Mouse (Mus musculus) myocyte (in vitro differentiated cells): ENCODE measurements around the gene Pla2g15.

Experiments
- CEBPB ChIP-seq: IDR thresholded peaks from 2 replicates; pipeline ENCODE4 v1.6.1; 2011; ENCODE audit warnings: mild to moderate bottlenecking, moderate library complexity; ENCODE audit not compliant: poor library complexity, insufficient read depth, severe bottlenecking
- E2F4 ChIP-seq: IDR thresholded peaks from one replicate; pipeline ENCODE4 v1.6.1; 2011; ENCODE audit warnings: mild to moderate bottlenecking, control low read depth, moderate library complexity; ENCODE audit not compliant: insufficient read depth
- MAX ChIP-seq: IDR thresholded peaks from one replicate; pipeline ENCODE4 v1.6.1; 2011; ENCODE audit warnings: low read depth, mild to moderate bottlenecking, control low read depth
- MYOD1 ChIP-seq, 3 experiments: IDR thresholded peaks; one replicate each; pipeline ENCODE4 v1.6.1; 2011; ENCODE audit warnings: control low read depth in 2 of 3, low read depth in 2 of 3, mild to moderate bottlenecking in 2 of 3, moderate library complexity in 1 of 3; ENCODE audit not compliant: insufficient read length in 2 of 3, control insufficient read depth in 1 of 3
- MYOG ChIP-seq, 3 experiments: IDR thresholded peaks; one replicate each; pipeline ENCODE4 v1.6.1; 2011; ENCODE audit warnings: control low read depth in 2 of 3, low read depth in 2 of 3, mild to moderate bottlenecking in 2 of 3; ENCODE audit not compliant: insufficient read length in 2 of 3, control insufficient read depth in 1 of 3, insufficient read depth in 1 of 3
- POLR2A ChIP-seq: IDR thresholded peaks from one replicate; pipeline ENCODE4 v1.6.1; 2011; ENCODE audit warnings: low read depth, mild to moderate bottlenecking, control low read depth, moderate library complexity; ENCODE audit not compliant: insufficient read length
- POLR2AphosphoS2 ChIP-seq: IDR thresholded peaks from one replicate; pipeline ENCODE4 v1.6.1; 2011; ENCODE audit warnings: low read depth, control low read depth; ENCODE audit not compliant: insufficient read length
- REST ChIP-seq: IDR thresholded peaks from one replicate; pipeline ENCODE4 v1.6.1; 2011; ENCODE audit warnings: mild to moderate bottlenecking, control low read depth, moderate library complexity; ENCODE audit not compliant: insufficient read depth, insufficient read length
- SRF ChIP-seq: IDR thresholded peaks from one replicate; pipeline ENCODE4 v1.6.1; 2011; ENCODE audit warnings: low read depth; ENCODE audit not compliant: control insufficient read depth, insufficient read length
- TCF12 ChIP-seq: IDR thresholded peaks from one replicate; pipeline ENCODE4 v1.6.1; 2011; ENCODE audit warnings: mild to moderate bottlenecking, control low read depth; ENCODE audit not compliant: poor library complexity, insufficient read depth, severe bottlenecking
- TCF3 ChIP-seq: IDR thresholded peaks from one replicate; pipeline ENCODE4 v1.6.1; 2011; ENCODE audit warnings: low read depth, control low read depth; ENCODE audit not compliant: insufficient read length
- USF1 ChIP-seq: IDR thresholded peaks from one replicate; pipeline ENCODE4 v1.6.1; 2011; ENCODE audit warnings: low read depth, mild to moderate bottlenecking, control low read depth, moderate library complexity

GRCm38 (mm10) chr8:106146014-106146413 lies 4.2 kb upstream of the Pla2g15 start:
- TF ChIP-seq POLR2A, result no peak
- no peak for TF ChIP-seq POLR2AphosphoS2
- no peak for TF ChIP-seq TCF3
- TF ChIP-seq REST, result no peak
- TF ChIP-seq MAX, result no peak
- no peak for TF ChIP-seq E2F4
- TF ChIP-seq TCF12, result no peak
- no peak for TF ChIP-seq USF1
- no peak for TF ChIP-seq MYOD1 (IDR thresholded peaks at IDR 0.05; ENCODE audit: control insufficient read depth in 1 of 3, insufficient read length in 2 of 3, low read depth in 2 of 3)
- no peak for TF ChIP-seq MYOG (IDR thresholded peaks at IDR 0.05; ENCODE audit: control insufficient read depth in 1 of 3, insufficient read depth in 1 of 3, insufficient read length in 2 of 3, low read depth in 2 of 3)
- no peak for TF ChIP-seq SRF
- no peak for TF ChIP-seq CEBPB
